Mouse (Mus musculus) limb, embryonic 10.5 days (tissue): ENCODE results near the gene Elobl. TPM values are rescaled to one million over a fixed set of nuclear protein-coding genes. Genes with fewer than 3 reads are reported as not detected.

Source experiments
- DNase-seq: peaks from one replicate; pipeline ENCODE4 v3.0.0-alpha.2; 2017; ENCODE audit warnings: low spot score
- H3K27ac ChIP-seq: fragments of 300-500 bp; sonication (generic); 2 replicates; pipeline ENCODE4 v1.5.1; 2016; ENCODE audit warnings: mild to moderate bottlenecking
- H3K27me3 ChIP-seq: fragments of 300-500 bp; sonication (generic); 2 replicates; pipeline ENCODE4 v1.6.1; 2016; ENCODE audit warnings: low read depth, mild to moderate bottlenecking; ENCODE audit not compliant: poor library complexity, severe bottlenecking
- H3K36me3 ChIP-seq: fragments of 300-500 bp; sonication (generic); 2 replicates; pipeline ENCODE4 v1.6.1; 2016; ENCODE audit warnings: mild to moderate bottlenecking, moderate library complexity
- H3K4me1 ChIP-seq: fragments of 300-500 bp; sonication (generic); 2 replicates; pipeline ENCODE4 v1.6.1; 2016
- H3K4me3 ChIP-seq: fragments of 300-500 bp; sonication (generic); 2 replicates; pipeline ENCODE4 v1.5.1; 2016; ENCODE audit warnings: mild to moderate bottlenecking, moderate library complexity
- H3K9me3 ChIP-seq: fragments of 300-500 bp; sonication (generic); replicated peaks from 2 replicates; pipeline ENCODE4 v1.6.1; 2016; ENCODE audit warnings: mild to moderate bottlenecking
- WGBS: fragments of 180-500 bp; shearing (Covaris S2); methylation state at CpG from one replicate; pipeline ENCODE4 v1.1.7; 2016; 5-methylcytosine and 5-hydroxymethylcytosine counted together
- polyA plus RNA-seq: library from polyadenylated mRNA; unstranded; fragments of >200 nt; fragmentation: Nextera tagmentation; extraction: Ambion mirVana; gene quantifications from 2 replicates; pipeline ENCODE4 v1.2.1, GENCODE M21; 2016

Elobl gene
- polyA plus RNA-seq, 1 experiment from 2014 or later: not detected

- Histone ChIP-seq H3K4me1 (no peaks in the 10 kb centered on the region), H3K27me3 (no peaks in the 10 kb centered on the region), H3K36me3 (peaks cover 70% of the 10 kb centered on the region), H3K27ac (no peak overlapping the region), H3K4me3 (no peak overlapping the region), H3K9me3 (no peaks in the 10 kb centered on the region)
- 82% methylated on average over 8 of the region's 8 CpGs for WGBS
- no peak for DNase-seq
Observed at GRCm38 (mm10) chr11:88945971-88946585, 20.7 kb downstream of the Elobl start.

DNA sequence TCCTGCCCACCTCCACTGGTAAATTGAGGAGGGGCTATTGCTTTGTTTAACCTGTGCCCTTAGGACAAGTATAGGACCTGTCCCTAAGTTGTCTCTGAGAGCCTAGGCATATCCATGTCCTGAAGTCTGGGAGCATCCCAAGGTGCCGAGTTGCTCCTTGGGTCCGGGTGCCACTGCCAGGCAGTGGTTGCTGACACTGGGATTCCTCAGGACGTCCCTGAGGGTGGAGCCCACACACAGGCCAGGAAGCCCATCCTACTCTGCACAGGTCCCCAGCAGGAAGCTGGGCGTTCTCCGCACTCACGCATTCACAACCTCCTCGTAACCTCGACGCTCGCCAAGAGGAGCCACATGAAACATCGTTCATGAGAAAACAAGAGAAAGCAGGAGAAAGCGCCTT, 25.2 kb downstream of the Elobl start:
- H3K27ac ChIP-seq: no peak overlapping the region
- H3K4me3 ChIP-seq: no peak overlapping the region
- H3K4me1 ChIP-seq: no peaks in the 10 kb centered on the region
- no peaks in the 10 kb centered on the region for H3K27me3 ChIP-seq
- no peaks in the 10 kb centered on the region for H3K9me3 ChIP-seq
- 85% methylated on average over 12 of the region's 12 CpGs for WGBS
- no peak for DNase-seq
- peaks cover 80% of the 10 kb centered on the region for H3K36me3 ChIP-seq

GRCm38 (mm10) chr11:88939634-88940033, 27.1 kb downstream of the Elobl start:
- Histone ChIP-seq H3K4me3 (no peak overlapping the region), H3K36me3 (peaks cover 82% of the 10 kb centered on the region)
- WGBS: 87% methylated on average over 4 of the region's 4 CpGs

DNA sequence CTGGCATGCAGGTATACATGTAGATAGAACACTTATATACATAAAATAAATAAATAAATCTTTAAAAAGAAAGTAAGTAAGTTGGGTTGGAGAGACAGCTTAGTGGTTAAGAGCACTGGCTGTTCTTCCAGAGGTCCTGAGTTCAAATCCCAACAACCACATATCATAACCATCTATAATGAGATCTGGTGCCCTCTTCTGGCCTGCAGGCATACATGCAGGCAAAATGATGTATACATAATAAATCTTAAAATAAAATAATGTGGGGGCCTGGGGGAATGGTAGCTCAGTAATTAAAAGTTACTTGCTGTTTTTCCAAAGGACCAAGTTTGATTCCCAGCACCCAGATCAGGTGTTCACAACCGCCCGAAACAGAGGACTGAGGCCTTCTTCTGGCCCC, 28.0 kb downstream of the Elobl start:
- H3K27me3 ChIP-seq: no peaks in the 10 kb centered on the region
- no peak for DNase-seq
- peaks cover 80% of the 10 kb centered on the region for H3K36me3 ChIP-seq
- no peaks in the 10 kb centered on the region for H3K4me1 ChIP-seq
- 95% methylated on average over 2 of the region's 2 CpGs for WGBS
- no peaks in the 10 kb centered on the region for H3K9me3 ChIP-seq
- no peak overlapping the region for H3K27ac ChIP-seq
- no peak overlapping the region for H3K4me3 ChIP-seq

More at GRCm38 (mm10) chr11:88939634-88940033, 27.1 kb downstream of the Elobl start:
- Histone ChIP-seq H3K4me1 (no peaks in the 10 kb centered on the region), H3K27ac (no peak overlapping the region), H3K27me3 (no peaks in the 10 kb centered on the region), H3K9me3 (no peaks in the 10 kb centered on the region)
- DNase-seq: no peak

DNA sequence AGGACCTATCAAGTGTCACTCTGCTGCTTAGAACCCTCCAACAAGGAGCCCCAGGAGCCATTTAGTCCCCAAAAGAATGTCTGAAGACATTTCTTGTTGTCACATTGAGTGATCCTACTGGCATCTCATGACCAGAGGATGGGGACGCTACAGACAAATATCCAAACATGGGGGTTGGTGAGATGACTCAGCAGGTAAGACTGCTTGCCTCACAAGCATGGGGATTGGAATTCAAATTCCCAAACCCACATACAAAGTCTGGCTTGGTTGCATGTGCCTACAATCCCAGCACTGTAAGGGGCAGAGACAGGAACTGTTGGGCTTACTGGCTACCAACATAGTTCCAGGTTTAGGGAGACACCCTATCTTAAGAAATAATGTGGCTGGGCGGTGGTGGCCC, 28.8 kb downstream of the Elobl start:
- H3K4me1 ChIP-seq: no peaks in the 10 kb centered on the region

DNA sequence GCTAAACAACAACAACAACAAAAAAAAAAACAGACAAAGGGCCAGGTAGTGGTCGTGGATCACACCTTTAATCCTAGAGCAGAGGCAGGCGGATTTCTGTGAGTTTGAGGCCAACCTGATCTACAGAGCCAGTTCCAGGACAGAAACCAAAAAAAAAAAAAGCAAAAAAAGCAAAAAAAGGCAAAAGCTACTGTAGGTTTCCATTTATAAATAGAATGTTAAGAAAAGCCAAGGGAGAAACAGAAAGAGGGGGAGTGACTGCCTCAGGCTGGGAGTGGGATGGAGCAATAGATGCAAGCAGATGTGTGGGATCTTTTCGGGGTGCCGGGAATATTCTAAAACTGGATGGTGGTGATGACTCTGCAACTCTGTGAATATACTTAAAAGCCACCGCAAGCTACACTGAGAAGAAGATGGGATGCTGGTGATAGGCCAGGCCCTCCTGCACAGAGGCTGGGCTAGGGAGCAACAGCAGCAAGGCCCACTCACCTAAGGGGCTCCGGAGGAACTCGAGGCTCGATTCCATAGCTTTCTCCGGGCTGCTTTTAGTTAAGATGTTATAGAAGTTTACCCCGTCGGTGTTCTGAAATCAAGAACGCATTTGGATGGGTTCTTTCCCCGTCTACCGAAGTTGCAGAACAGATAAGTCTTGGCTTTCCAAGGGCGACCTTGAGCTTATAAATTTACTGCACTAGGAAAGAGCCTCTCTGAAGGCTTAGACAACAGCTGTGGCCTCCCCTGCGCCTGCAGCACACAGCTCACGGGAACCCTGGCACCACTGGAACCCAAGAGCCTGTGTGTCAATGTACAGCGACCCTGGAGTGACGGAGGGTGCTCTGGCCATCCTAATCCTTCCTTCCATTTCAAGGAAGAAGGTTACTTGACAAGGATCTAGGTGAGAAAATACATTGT, 32.4 kb downstream of the Elobl start:
- no peaks in the 10 kb centered on the region for H3K27me3 ChIP-seq
- DNase-seq: no peak
- H3K4me1 ChIP-seq: no peaks in the 10 kb centered on the region
- H3K36me3 ChIP-seq: peaks cover 89% of the 10 kb centered on the region
- WGBS: 92% methylated on average over 19 of the region's 19 CpGs
- no peaks in the 10 kb centered on the region for H3K9me3 ChIP-seq
- H3K4me3 ChIP-seq: no peak overlapping the region
- H3K27ac ChIP-seq: no peak overlapping the region

More for the DNA sequence above, 28.8 kb downstream of the Elobl start:
- 97% methylated on average over 2 of the region's 2 CpGs for WGBS
- Histone ChIP-seq H3K4me3 (no peak overlapping the region), H3K27me3 (no peaks in the 10 kb centered on the region), H3K27ac (no peak overlapping the region), H3K9me3 (no peaks in the 10 kb centered on the region), H3K36me3 (peaks cover 80% of the 10 kb centered on the region)
- no peak for DNase-seq

- Histone ChIP-seq H3K36me3 (peaks cover 91% of the 10 kb centered on the region), H3K4me3 (no peak overlapping the region), H3K4me1 (no peaks in the 10 kb centered on the region), H3K27ac (no peak overlapping the region), H3K9me3 (no peaks in the 10 kb centered on the region), H3K27me3 (no peaks in the 10 kb centered on the region)
- DNase-seq: no peak
- WGBS: 95% methylated on average over 9 of the region's 9 CpGs
Observed at GRCm38 (mm10) chr11:88933030-88933429, 33.7 kb downstream of the Elobl start.

DNA sequence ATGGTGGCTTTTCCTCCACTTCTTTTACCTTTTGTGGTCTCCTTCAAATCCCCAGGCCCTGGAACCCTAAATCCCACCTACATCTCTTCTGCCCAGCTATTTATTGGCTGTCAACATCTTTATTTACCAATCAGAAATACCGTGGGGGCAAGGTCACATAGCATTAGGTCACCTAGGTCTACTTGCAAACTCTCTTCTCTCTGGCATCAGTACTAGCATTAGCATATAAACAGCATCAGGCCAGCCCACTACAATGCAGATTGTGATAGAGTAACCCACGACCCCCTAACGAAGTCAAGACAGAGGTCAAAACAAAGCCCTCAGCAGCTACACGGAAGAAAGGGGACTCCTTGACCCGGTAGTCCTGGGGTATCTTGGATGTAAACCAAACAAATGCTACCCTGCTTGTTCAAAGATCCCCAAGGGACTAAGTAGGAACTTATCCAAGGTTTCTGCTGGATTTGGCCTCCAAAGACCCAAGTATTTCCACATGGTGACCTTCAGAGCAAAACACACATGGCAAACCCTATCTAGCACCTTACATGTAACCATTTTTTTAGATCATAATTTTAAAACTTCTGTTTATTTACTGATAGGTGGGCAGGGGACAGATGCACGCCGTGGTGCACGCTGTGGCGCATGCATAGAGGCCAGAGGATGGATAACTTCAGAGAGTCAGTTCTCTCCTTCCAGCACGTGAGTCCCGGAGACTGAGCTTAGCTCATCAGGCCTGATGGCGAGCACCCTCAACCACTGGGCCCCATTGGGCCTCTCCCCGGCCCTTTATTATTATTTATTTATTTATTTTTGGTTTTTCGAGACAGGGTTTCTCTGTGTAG, 34.8 kb downstream of the Elobl start:
- Histone ChIP-seq H3K27ac (no peak overlapping the region), H3K36me3 (peaks cover 95% of the 10 kb centered on the region), H3K4me1 (no peaks in the 10 kb centered on the region), H3K9me3 (no peaks in the 10 kb centered on the region), H3K4me3 (no peak overlapping the region), H3K27me3 (no peaks in the 10 kb centered on the region)
- WGBS: 79% methylated on average over 14 of the region's 14 CpGs
- no peak for DNase-seq

DNA sequence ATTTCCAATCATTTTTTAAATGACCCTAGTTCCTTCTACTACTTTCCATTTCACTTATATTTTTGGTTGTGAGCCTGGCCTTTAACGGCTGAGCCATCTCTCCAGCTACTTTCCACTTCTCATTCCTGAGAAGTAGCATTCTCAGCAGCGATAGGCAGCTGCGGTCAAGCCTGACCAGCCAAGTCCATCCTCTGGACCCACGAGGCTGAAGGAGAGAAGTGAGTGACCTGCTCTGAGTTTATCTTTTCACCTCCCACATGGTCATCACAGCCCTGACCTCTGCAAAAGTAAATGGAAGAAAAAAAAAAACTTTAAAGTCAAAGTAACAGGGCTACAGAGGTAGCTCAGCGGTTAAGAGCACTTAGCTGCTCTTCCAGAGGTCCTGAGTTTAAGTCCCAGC, 40.2 kb downstream of the Elobl start:
- Histone ChIP-seq H3K27ac (no peak overlapping the region), H3K27me3 (no peaks in the 10 kb centered on the region), H3K36me3 (peaks cover 95% of the 10 kb centered on the region), H3K4me3 (no peak overlapping the region), H3K9me3 (no peaks in the 10 kb centered on the region), H3K4me1 (no peaks in the 10 kb centered on the region)
- no peak for DNase-seq
- 89% methylated on average over 5 of the region's 5 CpGs for WGBS

Other genes starting within 250 kb of the Elobl start
- gene Msi2, start 248.4 kb downstream of the Elobl start, polyA plus RNA-seq: 16.8 and 18.1 TPM in 2 replicates
- 16.8 and 17.4 TPM in 2 replicates for gene Akap1, start 102.3 kb downstream of the Elobl start, polyA plus RNA-seq
- gene Scpep1, start 11.5 kb downstream of the Elobl start, polyA plus RNA-seq: 63.3 and 65.9 TPM in 2 replicates
- gene Coil, start 3.3 kb upstream of the Elobl start, polyA plus RNA-seq: 25.9 and 28.7 TPM in 2 replicates
- gene Trim25, start 32.4 kb upstream of the Elobl start, polyA plus RNA-seq: 3.0 and 3.4 TPM in 2 replicates
- gene Dgke, start 99.9 kb upstream of the Elobl start, polyA plus RNA-seq: 3.7 and 5.6 TPM in 2 replicates
- not detected in 2 replicates for gene Gm525, start 106.9 kb upstream of the Elobl start, polyA plus RNA-seq